Mouse (Mus musculus) midbrain, embryonic 10.5 days (tissue): ENCODE measurements around the gene 4933411K16Rik. TPM values are rescaled to one million over a fixed set of nuclear protein-coding genes. Genes with fewer than 3 reads are reported as not detected.

Experiments used
- DNase-seq: peaks from one replicate; pipeline ENCODE4 v3.0.0-alpha.2; 2017; ENCODE audit warnings: low spot score
- H3K27ac ChIP-seq: fragments of 300-500 bp; sonication (generic); replicated peaks from 2 replicates; pipeline ENCODE4 v1.5.1; 2016; ENCODE audit warnings: mild to moderate bottlenecking
- H3K27me3 ChIP-seq: fragments of 300-500 bp; sonication (generic); 2 replicates; pipeline ENCODE4 v1.6.1; 2016; ENCODE audit warnings: low read depth, mild to moderate bottlenecking; ENCODE audit not compliant: poor library complexity, severe bottlenecking
- H3K36me3 ChIP-seq: fragments of 300-500 bp; sonication (generic); 2 replicates; pipeline ENCODE4 v1.6.1; 2016; ENCODE audit warnings: mild to moderate bottlenecking, moderate library complexity
- H3K4me1 ChIP-seq: fragments of 300-500 bp; sonication (generic); 2 replicates; pipeline ENCODE4 v1.6.1; 2016
- H3K4me3 ChIP-seq: fragments of 300-500 bp; sonication (generic); 2 replicates; pipeline ENCODE4 v1.5.1; 2016; ENCODE audit warnings: mild to moderate bottlenecking, moderate library complexity
- H3K9me3 ChIP-seq: fragments of 300-500 bp; sonication (generic); replicated peaks from 2 replicates; pipeline ENCODE4 v1.6.1; 2016; ENCODE audit warnings: mild to moderate bottlenecking
- WGBS: fragments of 180-500 bp; shearing (Covaris S2); methylation state at CpG from one replicate; pipeline ENCODE4 v1.1.7; 2016; 5-methylcytosine and 5-hydroxymethylcytosine counted together
- polyA plus RNA-seq: library from polyadenylated mRNA; unstranded; fragments of >200 nt; fragmentation: Nextera tagmentation; extraction: Ambion mirVana; gene quantifications from 2 replicates; pipeline ENCODE4 v1.2.1, GENCODE M21; 2016

4933411K16Rik gene
- 0.09 TPM in 1 of 2 replicates, not detected in the other for polyA plus RNA-seq

DNA sequence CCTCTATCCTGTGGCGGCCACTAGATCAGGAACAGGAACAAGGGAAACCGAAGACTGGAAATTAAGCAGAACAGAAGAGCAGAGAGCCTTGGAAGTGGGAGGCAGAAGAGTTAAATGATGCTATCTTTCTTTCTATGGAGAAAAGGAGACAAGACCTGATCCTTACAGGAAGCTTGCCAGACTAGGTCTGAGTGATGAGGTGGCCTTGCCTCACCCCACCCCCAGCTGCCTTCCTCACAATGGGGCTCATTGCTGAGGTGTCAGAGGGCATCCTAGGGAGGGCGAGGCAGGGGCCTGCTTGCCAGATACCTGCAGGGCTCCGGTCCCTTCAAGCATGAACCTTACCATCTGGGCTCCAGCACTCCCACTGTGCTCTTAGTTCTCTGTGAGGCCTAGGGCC lies at the start of gene 4933411K16Rik:
Gene 4933411K16Rik, plus strand, starts transcription at position 301 of the 400 bp plus-strand sequence.
- WGBS, result 76% methylated on average over 4 of the region's 4 CpGs
- Histone ChIP-seq H3K36me3 (no peaks in the 10 kb centered on the region), H3K27ac (no peak within 1 kb of the TSS), H3K4me3 (no peak within 1 kb of the TSS), H3K27me3 (no peaks in the 10 kb centered on the region), H3K4me1 (peaks cover 5% of the 10 kb centered on the region; the same call in 1 of the 2 replicates), H3K9me3 (no peaks in the 10 kb centered on the region)
- no peak for DNase-seq

DNA sequence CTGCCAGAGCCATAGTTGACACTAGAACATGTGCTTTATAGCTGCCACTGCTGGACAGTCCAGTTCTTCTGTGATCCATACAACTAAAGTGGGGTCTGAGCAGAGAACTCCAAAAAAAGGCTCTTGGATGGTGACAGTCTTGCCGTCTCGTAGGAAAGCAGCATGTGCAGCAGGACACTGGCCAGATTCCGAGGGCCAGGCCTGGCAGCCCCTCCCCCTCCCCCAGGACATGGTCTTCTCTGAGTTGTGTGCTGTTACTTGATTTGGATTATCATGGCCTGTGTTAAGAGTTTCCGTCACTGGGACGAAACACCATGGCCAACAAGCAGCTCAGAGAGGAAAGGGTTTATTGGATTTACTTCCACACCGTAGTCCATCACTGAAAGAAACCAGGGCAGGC lies 47.8 kb upstream of the 4933411K16Rik start:
- H3K4me1 ChIP-seq, result peaks cover 16% of the 10 kb centered on the region
- no peaks in the 10 kb centered on the region for H3K27me3 ChIP-seq
- 84% methylated on average over 6 of the region's 6 CpGs for WGBS
- H3K36me3 ChIP-seq, result no peaks in the 10 kb centered on the region
- H3K9me3 ChIP-seq, result no peaks in the 10 kb centered on the region
- H3K27ac ChIP-seq, result no peak overlapping the region
- DNase-seq, result no peak
- no peak overlapping the region for H3K4me3 ChIP-seq

DNA sequence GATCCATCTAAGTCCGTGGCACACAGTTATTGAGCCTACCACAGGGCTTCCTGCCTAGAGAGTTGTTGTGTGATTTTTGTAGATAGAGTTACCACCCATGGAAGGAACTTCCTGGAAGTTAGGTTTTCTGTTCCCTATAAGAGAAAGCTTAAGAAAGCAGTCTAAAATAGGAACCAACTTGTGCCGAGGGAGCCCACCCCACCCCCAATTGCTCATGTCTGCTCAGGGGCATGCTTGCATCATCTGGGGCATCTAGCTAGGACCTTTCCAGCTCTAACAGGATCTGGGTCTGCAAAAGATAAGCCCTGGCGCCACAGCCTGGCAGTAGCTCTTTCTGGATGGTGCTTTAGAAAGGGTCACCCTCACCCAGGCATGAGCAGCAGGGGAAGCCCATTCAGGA lies 46.4 kb upstream of the 4933411K16Rik start:
- peaks cover 20% of the 10 kb centered on the region for H3K4me1 ChIP-seq
- no peaks in the 10 kb centered on the region for H3K9me3 ChIP-seq
- WGBS, result 85% methylated on average over 3 of the region's 3 CpGs
- no peak overlapping the region for H3K27ac ChIP-seq
- no peak overlapping the region for H3K4me3 ChIP-seq
- DNase-seq, result no peak
- H3K36me3 ChIP-seq, result no peaks in the 10 kb centered on the region
- H3K27me3 ChIP-seq, result no peaks in the 10 kb centered on the region

DNA sequence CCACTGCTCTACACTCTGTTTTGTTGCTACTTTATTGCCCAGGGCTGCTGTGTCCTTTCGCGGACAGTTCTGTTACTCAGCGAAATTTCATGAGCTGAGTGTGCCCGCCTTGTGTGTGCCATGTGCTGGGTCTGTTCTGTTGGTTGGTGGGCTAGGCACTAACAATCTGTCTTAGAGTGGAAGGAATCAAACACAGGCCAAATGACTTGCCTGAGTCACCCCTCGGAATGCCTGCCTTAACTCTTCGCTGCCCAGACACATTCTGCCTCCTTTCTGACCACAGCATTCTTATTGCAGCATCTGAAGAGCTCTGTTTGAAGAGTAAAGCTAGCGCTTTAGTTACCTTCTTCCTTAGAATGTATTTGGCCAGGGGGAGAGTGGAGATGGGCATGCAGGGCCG lies 45.5 kb upstream of the 4933411K16Rik start:
- Histone ChIP-seq H3K4me3 (no peak overlapping the region), H3K27ac (no peak overlapping the region), H3K9me3 (no peaks in the 10 kb centered on the region), H3K4me1 (peaks cover 17% of the 10 kb centered on the region), H3K36me3 (no peaks in the 10 kb centered on the region), H3K27me3 (no peaks in the 10 kb centered on the region)
- no peak for DNase-seq
- WGBS, result 78% methylated on average over 8 of the region's 8 CpGs

DNA sequence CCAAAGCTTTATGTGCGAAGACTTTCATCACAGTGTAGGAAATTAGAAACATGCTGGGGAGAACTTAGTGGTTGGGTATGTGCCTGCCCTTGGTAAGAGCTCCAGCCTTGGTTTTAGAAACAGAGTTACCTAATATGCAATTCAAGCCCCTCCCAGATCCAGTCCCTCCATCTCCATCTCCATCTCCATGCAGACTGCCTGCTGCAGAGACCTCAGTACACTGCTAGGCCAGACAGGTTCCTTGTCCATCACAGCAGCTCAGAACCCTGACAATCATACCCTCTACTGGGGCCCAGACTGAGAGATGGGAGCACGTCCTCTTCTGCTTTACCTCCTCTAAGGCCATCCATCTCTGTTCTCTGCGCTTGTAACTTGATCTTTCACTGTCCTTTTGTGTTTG lies 43.5 kb upstream of the 4933411K16Rik start:
- H3K27me3 ChIP-seq, result no peaks in the 10 kb centered on the region
- H3K9me3 ChIP-seq, result no peaks in the 10 kb centered on the region
- peaks cover 17% of the 10 kb centered on the region for H3K4me1 ChIP-seq
- no peaks in the 10 kb centered on the region for H3K36me3 ChIP-seq
- DNase-seq, result no peak
- H3K4me3 ChIP-seq, result no peak overlapping the region
- 77% methylated on average over 3 of the region's 3 CpGs for WGBS
- H3K27ac ChIP-seq, result no peak overlapping the region

DNA sequence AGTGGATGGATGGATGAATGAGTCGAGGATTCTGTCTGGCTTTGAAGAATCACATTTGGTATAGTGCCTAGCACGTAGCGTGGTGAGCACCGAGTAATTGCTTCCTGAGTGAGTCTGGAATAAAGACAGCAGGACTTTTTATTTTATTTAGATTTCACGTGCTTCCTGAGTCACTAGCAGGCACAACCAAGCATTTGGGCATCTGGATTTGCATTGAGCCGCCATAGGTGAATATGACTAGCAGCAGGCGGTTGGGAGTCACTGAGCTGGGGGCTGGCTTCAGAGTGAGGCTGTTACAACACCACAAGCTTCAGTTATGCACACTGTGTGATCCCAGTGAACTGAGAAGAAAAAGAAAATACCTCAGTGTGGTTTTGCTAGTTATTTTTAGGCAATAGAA lies 43.0 kb upstream of the 4933411K16Rik start:
- Histone ChIP-seq H3K9me3 (no peaks in the 10 kb centered on the region), H3K4me1 (peaks cover 17% of the 10 kb centered on the region), H3K4me3 (no peak overlapping the region), H3K27me3 (no peaks in the 10 kb centered on the region), H3K36me3 (no peaks in the 10 kb centered on the region), H3K27ac (no peak overlapping the region)
- no peak for DNase-seq
- 81% methylated on average over 7 of the region's 7 CpGs for WGBS

DNA sequence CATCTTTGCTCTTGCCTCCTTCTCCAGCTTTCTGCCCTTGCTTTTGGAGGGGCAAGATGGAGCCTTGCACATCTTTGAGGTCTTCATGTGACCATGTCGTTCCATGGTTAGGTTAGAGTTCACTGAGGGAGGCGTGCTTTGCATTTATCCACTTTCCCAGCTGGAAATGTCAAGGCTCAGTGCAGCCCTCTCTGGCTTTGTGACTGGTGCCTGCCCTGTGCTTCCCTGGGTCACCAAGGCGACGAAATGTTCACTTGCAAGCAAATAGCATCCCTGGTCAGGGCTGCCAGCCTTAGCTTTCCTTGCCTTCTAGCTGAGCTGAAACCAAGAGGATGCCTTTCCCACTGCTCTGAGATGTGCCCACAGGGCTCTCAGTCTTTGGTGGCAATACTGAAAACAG lies 41.6 kb upstream of the 4933411K16Rik start:
- H3K4me1 ChIP-seq, result peaks cover 17% of the 10 kb centered on the region
- H3K27me3 ChIP-seq, result no peaks in the 10 kb centered on the region
- no peaks in the 10 kb centered on the region for H3K36me3 ChIP-seq
- no peak for DNase-seq
- no peaks in the 10 kb centered on the region for H3K9me3 ChIP-seq
- 64% methylated on average over 4 of the region's 4 CpGs for WGBS
- no peak overlapping the region for H3K4me3 ChIP-seq
- H3K27ac ChIP-seq, result no peak overlapping the region

DNA sequence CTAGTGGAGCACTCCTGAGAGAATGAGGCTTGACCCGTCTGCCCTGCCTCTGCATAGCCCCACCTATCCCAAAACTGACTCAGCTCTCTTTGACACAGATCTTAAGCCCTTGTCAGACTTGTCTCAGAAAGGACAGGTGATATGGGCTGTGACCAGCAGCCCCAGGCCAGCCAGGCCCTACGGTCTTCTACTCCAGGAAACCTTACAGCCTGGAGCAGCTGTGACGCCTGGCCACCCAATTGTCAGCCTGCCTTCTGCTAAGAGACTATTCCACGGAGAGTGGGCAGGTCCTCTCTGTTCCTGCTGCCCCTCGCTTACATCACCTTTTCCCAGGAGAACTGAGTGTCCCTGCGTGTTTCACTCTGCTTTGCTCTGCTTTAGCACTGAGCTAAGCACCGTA lies 40.9 kb upstream of the 4933411K16Rik start:
- no peak overlapping the region for H3K4me3 ChIP-seq
- H3K27ac ChIP-seq, result no peak overlapping the region
- 80% methylated on average over 7 of the region's 7 CpGs for WGBS
- no peaks in the 10 kb centered on the region for H3K27me3 ChIP-seq
- H3K4me1 ChIP-seq, result peaks cover 22% of the 10 kb centered on the region
- no peaks in the 10 kb centered on the region for H3K9me3 ChIP-seq
- DNase-seq, result no peak
- H3K36me3 ChIP-seq, result no peaks in the 10 kb centered on the region

DNA sequence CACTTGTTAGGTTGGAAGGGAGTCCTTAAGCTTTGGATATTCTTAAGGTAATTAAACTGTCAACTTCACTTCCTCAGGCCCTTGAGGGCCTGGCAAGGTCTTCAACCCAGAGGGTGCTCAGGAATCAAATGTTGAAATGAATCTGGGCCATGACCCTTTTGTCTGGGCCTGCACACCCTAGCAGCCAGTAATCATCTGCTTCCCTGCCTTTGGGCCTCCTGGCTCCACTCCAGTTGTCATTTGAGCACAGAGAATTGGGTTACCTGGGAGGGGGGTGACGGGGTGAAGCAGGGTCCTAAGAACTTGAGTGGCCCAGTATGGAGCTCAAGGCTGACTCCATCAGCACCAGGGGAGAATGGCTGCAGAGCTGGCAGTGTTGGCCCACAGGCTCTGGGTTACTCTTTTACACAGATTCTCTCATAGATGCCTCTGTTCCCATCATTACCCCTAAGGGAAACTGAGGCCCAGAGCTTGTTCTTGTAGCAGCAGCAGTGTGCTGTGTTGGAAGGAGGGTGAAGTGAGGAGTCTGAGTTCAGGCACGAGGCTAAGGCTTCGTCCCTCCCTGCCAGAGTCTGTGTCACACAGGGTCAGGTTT lies 37.7 kb upstream of the 4933411K16Rik start:
- Histone ChIP-seq H3K27ac (no peak overlapping the region), H3K27me3 (no peaks in the 10 kb centered on the region), H3K4me3 (no peak overlapping the region), H3K36me3 (no peaks in the 10 kb centered on the region), H3K9me3 (no peaks in the 10 kb centered on the region), H3K4me1 (peaks cover 36% of the 10 kb centered on the region)
- WGBS, result 86% methylated on average over 3 of the region's 3 CpGs
- no peak for DNase-seq

DNA sequence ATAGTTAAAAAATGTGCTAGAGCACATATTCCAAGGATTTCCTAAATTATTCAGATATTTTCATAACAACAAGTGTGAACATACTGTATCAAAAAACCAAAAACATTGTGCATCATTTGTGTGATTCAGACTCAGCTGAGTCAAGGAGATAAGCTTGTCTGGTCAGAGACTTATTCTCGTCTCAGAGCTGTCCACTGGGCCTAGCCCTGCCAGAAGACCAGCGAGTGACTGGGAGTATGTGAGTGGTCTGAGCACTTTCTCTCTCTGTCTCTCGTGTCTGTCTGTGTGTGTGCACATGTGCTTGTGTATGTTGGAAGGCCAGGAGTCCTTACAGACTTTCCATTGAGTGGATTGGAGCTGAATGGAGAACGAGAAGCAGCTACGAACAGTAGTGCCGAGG lies 37.0 kb upstream of the 4933411K16Rik start:
- no peaks in the 10 kb centered on the region for H3K27me3 ChIP-seq
- DNase-seq, result no peak
- H3K4me1 ChIP-seq, result peaks cover 36% of the 10 kb centered on the region
- 81% methylated on average over 6 of the region's 6 CpGs for WGBS
- no peaks in the 10 kb centered on the region for H3K9me3 ChIP-seq
- no peak overlapping the region for H3K4me3 ChIP-seq
- no peaks in the 10 kb centered on the region for H3K36me3 ChIP-seq
- H3K27ac ChIP-seq, result no peak overlapping the region

DNA sequence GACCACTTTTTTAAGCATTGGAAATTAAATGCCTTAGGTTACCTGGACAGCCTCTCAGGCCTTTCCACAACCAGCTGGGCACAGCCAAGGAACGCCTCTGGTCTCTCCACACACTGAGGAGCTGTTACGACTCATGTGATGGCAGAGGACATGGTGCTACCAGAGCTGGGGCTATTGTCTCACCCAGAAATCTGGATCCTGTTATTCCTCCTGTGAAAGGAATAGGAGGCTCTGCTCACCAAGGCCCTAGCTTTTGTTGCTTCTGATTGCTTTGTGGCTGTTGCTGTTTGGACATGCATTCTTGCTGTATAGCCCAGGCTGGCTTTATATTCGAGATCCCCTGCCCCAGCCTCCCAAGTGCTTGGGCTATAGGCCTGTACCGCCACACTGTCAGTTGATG lies 35.8 kb upstream of the 4933411K16Rik start:
- no peaks in the 10 kb centered on the region for H3K27me3 ChIP-seq
- DNase-seq, result no peak
- H3K36me3 ChIP-seq, result no peaks in the 10 kb centered on the region
- WGBS, result 74% methylated on average over 4 of the region's 4 CpGs
- no peaks in the 10 kb centered on the region for H3K9me3 ChIP-seq
- H3K27ac ChIP-seq, result 0 out of 2 replicates have a peak overlapping the region, but pooled peaks have one; percentile 43
- H3K4me1 ChIP-seq, result peaks cover 32% of the 10 kb centered on the region
- H3K4me3 ChIP-seq, result no peak overlapping the region

DNA sequence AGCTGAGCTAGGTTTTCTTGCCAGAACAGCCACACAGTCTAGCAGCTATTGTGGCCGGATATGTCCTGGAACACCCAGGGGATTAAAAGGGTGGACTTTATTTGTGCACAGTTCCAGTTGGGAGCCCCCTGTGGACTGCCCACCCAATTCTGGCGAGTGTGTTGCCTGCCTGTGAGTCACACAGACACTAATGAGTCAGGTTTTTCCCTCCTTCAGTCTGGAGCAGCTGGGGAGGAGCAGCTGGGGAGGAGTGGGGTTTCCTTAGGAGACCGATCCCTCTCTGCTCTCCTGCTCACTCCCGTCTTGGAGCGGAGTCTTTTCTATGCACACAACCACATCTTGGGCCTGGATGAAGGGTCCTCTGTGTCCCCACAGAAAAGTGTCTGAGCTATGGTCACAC lies 35.2 kb upstream of the 4933411K16Rik start:
- H3K27me3 ChIP-seq, result no peaks in the 10 kb centered on the region
- H3K4me1 ChIP-seq, result peaks cover 38% of the 10 kb centered on the region
- DNase-seq, result no peak
- peak overlapping the region; percentile 50 for H3K27ac ChIP-seq
- WGBS, result 59% methylated on average over 5 of the region's 5 CpGs
- no peaks in the 10 kb centered on the region for H3K36me3 ChIP-seq
- H3K9me3 ChIP-seq, result no peaks in the 10 kb centered on the region
- no peak overlapping the region for H3K4me3 ChIP-seq

DNA sequence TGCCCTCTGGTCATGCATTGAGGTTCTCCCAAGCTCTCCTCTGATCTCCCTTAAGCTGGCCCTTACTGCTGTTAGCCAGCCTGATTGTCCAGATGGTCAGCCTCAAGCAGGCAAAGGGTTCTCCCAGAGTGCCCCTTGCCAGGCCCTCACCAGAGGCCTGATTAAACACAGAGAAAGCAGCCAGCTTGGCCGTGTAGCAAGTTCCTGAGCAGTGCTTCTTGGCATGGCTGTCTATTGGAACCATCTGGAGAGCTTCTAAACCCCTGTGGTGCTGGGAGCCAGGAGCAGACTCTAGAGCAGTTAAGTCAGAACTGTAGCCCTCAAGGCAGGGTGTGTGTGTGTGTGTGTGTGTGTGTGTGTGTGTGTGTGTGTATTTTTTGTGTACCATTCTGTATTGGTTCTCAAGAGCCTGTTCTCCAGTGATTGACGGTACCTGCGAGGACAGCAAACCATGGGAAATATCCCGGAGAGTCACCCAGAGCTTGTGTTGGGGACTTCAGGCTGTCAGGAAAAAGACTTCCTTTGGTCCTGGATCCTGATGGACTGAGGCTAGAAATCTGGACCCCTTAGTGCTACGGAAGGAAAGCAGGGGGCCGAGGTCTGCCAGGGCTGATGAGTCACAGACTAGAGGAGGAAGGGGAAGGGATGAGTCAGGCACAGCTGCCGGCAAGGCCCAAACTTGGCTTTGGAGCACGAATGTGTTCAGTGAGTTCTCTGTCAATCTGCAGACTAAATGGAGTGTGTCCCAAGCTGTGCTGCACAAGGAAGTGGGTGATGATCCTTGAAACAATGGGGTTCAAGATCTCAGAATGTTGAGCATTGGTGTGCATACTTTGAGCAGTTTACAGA lies 34.4 kb upstream of the 4933411K16Rik start:
- Histone ChIP-seq H3K4me1 (peaks cover 46% of the 10 kb centered on the region), H3K36me3 (no peaks in the 10 kb centered on the region), H3K27ac (peak overlapping the region; percentile 50), H3K4me3 (no peak overlapping the region), H3K9me3 (no peaks in the 10 kb centered on the region), H3K27me3 (no peaks in the 10 kb centered on the region)
- no peak for DNase-seq
- 80% methylated on average over 8 of the region's 8 CpGs for WGBS
